Mouse (Mus musculus) midbrain, embryonic 16.5 days (tissue): ENCODE data around the gene Grk6. TPM values are rescaled to one million over a fixed set of nuclear protein-coding genes. Genes with fewer than 3 reads are reported as not detected.
A peak's percentile ranks its signal among the peaks of the same experiment; 100 is the strongest.

ENCODE experiments used
- ATAC-seq: fragments of 200-750 bp; cut with Nextera tagmentation; 2 replicates; pipeline ENCODE4 v1.8.0; 2017; ENCODE audit warnings: moderate TSS enrichment
- H3K27ac ChIP-seq: fragments of 300-500 bp; sonication (generic); 2 replicates; pipeline ENCODE4 v1.5.1; 2014; ENCODE audit warnings: mild to moderate bottlenecking, low read length, mixed read lengths
- H3K27me3 ChIP-seq: fragments of 300-500 bp; sonication (generic); 2 replicates; pipeline ENCODE4 v1.6.1; 2014; ENCODE audit warnings: low read depth, low read length, mixed read lengths; ENCODE audit not compliant: control insufficient read depth, insufficient read depth
- H3K36me3 ChIP-seq: fragments of 300-500 bp; sonication (generic); 2 replicates; pipeline ENCODE4 v1.6.1; 2014; ENCODE audit warnings: mild to moderate bottlenecking, low read length, moderate library complexity, mixed read lengths; ENCODE audit not compliant: control insufficient read depth, insufficient read depth
- H3K4me1 ChIP-seq: fragments of 300-500 bp; sonication (generic); 2 replicates; pipeline ENCODE4 v1.6.1; 2014; ENCODE audit warnings: mild to moderate bottlenecking, low read length, mixed read lengths; ENCODE audit not compliant: control insufficient read depth, insufficient read depth
- H3K4me2 ChIP-seq: fragments of 300-500 bp; sonication (generic); 2 replicates; pipeline ENCODE4 v1.6.1; 2014; ENCODE audit warnings: mild to moderate bottlenecking, low read length, mixed read lengths
- H3K4me3 ChIP-seq: fragments of 300-500 bp; sonication (generic); 2 replicates; pipeline ENCODE4 v1.5.1; 2014; ENCODE audit warnings: low read depth, mild to moderate bottlenecking, low read length, moderate library complexity, mixed read lengths
- H3K9ac ChIP-seq: fragments of 300-500 bp; sonication (generic); 2 replicates; pipeline ENCODE4 v1.6.1; 2014; ENCODE audit warnings: low read depth, low read length, mixed read lengths
- H3K9me3 ChIP-seq: fragments of 300-500 bp; sonication (generic); replicated peaks from 2 replicates; pipeline ENCODE4 v1.6.1; 2014; ENCODE audit warnings: mild to moderate bottlenecking, low read length, mixed read lengths; ENCODE audit not compliant: control insufficient read depth, poor library complexity, severe bottlenecking
- WGBS: fragments of 180-500 bp; shearing (Covaris S2); extraction: QIAGEN DNeasy Blood & Tissue Kit; methylation state at CpG from one replicate; pipeline ENCODE4 v1.1.7; 2014; 5-methylcytosine and 5-hydroxymethylcytosine counted together
- polyA plus RNA-seq: library from polyadenylated mRNA; unstranded; fragments of >200 nt; fragmentation: Nextera tagmentation; extraction: Ambion mirVana; gene quantifications from 2 replicates; pipeline ENCODE4 v1.2.1, GENCODE M21; 2015

The Grk6 gene
- polyA plus RNA-seq, 1 experiment from 2014 or later = 28.3 TPM

DNA sequence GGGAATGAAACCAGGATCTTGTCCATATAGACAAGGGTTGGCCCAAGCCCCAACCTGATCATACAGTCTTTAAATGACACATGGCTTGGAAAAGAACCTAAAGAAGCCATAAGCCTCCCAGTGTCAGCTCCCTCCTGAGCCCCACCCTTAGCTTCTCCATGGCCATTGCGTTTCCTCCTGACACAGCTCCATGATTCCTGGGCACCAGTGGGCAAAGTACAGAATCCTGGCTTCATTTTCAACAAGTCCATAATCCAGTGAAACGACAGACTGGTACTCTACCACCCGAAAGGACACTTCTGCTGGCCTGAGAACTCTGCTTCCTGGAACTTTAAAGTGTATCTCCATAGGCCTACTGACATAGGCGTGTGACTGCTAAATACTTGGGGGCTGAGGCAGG is 37.5 kb upstream of the Grk6 start:
- no peak overlapping the region for H3K4me2 ChIP-seq
- H3K4me1 ChIP-seq = peaks cover 6% of the 10 kb centered on the region; the same call in 1 of the 2 replicates
- WGBS = 87% methylated on average over 4 of the region's 4 CpGs
- no peak overlapping the region for H3K9ac ChIP-seq
- no peaks in the 10 kb centered on the region for H3K36me3 ChIP-seq
- no peak overlapping the region for H3K27ac ChIP-seq
- H3K9me3 ChIP-seq = no peaks in the 10 kb centered on the region
- no peaks in the 10 kb centered on the region for H3K27me3 ChIP-seq
- no peak overlapping the region for H3K4me3 ChIP-seq
- ATAC-seq = no peak

- Histone ChIP-seq H3K4me1 (peaks cover 6% of the 10 kb centered on the region; the same call in 1 of the 2 replicates), H3K27me3 (no peaks in the 10 kb centered on the region; the same call in 1 of the 2 replicates), H3K9ac (no peak overlapping the region), H3K27ac (no peak overlapping the region), H3K36me3 (no peaks in the 10 kb centered on the region), H3K4me3 (no peak overlapping the region), H3K4me2 (no peak overlapping the region), H3K9me3 (no peaks in the 10 kb centered on the region)
- no peak for ATAC-seq
- WGBS = 87% methylated on average over 19 of the region's 19 CpGs
Observed at GRCm38 (mm10) chr13:55408546-55409120, 36.2 kb upstream of the Grk6 start.

- H3K27ac ChIP-seq = no peak overlapping the region
- no peaks in the 10 kb centered on the region; the same call in 1 of the 2 replicates for H3K27me3 ChIP-seq
- no peak for ATAC-seq
- H3K4me1 ChIP-seq = no peaks in the 10 kb centered on the region
- no peak overlapping the region for H3K4me3 ChIP-seq
- no peaks in the 10 kb centered on the region for H3K9me3 ChIP-seq
- H3K4me2 ChIP-seq = no peak overlapping the region
- WGBS = 68% methylated on average over 7 of the region's 7 CpGs
- H3K9ac ChIP-seq = no peak overlapping the region
- no peaks in the 10 kb centered on the region for H3K36me3 ChIP-seq
Observed at GRCm38 (mm10) chr13:55411826-55412225, 33.0 kb upstream of the Grk6 start.

DNA sequence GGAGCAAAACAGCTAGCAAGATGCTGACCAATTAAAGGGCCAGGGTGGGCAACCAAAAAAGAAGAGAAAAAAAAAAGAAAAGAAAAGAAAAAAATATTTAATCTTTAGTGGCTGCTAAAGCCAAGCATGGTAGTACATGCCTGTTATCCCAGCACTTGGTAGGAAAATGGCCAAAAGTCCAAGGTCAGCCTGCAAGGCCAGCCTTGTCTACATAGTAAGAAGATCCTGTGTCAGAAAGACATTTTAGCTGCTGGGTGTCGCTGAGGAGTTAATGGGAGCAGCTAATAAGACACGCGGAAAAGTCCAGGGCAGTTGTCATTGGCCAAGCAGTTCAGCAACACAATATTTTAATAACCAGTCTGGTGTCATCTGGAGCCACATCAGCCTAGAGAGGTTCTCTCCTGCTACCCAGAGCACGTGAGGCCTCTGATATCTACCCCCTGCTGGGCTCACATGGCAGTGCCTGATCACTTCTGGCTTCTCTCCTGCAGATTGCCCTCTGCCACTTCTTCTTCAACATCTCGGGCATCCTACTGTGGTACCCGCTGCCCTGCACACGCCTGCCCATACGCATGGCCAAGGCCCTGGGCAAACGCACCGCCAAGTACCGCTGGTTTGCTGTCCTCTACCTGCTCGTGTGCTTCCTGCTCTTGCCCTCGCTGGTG is 32.1 kb upstream of the Grk6 start:
- no peaks in the 10 kb centered on the region for H3K36me3 ChIP-seq
- no peak overlapping the region for H3K27ac ChIP-seq
- H3K4me3 ChIP-seq = no peak overlapping the region
- whole genome bisulfite sequencing = 84% methylated on average over 13 of the region's 13 CpGs
- ATAC-seq = no peak
- H3K4me2 ChIP-seq = no peak overlapping the region
- no peaks in the 10 kb centered on the region; the same call in 1 of the 2 replicates for H3K27me3 ChIP-seq
- H3K9me3 ChIP-seq = no peaks in the 10 kb centered on the region
- H3K4me1 ChIP-seq = peaks cover under 1% of the 10 kb centered on the region; the same call in 1 of the 2 replicates
- no peak overlapping the region for H3K9ac ChIP-seq

DNA sequence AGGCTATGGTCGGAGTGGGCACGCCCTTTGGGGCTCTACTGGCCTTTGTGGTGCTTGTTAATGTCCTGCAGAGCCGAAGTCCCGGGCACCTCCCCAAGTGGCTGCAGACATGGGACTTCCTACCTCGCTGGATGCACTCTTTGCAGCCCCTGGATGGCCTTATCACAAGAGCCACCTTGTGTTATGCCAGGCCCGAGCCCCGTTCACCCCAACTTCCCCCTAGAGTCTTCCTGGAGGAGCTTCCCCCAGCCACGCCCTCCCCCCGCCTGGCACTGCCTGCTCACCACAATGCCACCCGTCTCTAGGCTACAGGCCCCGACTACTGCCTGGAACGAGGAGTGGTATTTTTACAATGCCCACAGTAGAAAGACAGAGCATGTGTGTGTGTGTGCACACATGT is 31.5 kb upstream of the Grk6 start:
- ATAC-seq = no peak
- Histone ChIP-seq H3K4me1 (peaks cover 4% of the 10 kb centered on the region; the same call in 1 of the 2 replicates), H3K27ac (no peak overlapping the region), H3K9me3 (no peaks in the 10 kb centered on the region), H3K27me3 (no peaks in the 10 kb centered on the region; the same call in 1 of the 2 replicates), H3K36me3 (no peaks in the 10 kb centered on the region), H3K9ac (no peak overlapping the region), H3K4me3 (no peak overlapping the region), H3K4me2 (no peak overlapping the region)
- WGBS = 87% methylated on average over 12 of the region's 12 CpGs

- WGBS = 8% methylated on average over 41 of the region's 41 CpGs
- peak within 1 kb of the TSS; percentile 64 for H3K4me2 ChIP-seq
- peak within 1 kb of the TSS; percentile 40 for H3K4me3 ChIP-seq
- ATAC-seq = peak; percentile 68
- H3K36me3 ChIP-seq = no peaks in the 10 kb centered on the region
- peaks cover 9% of the 10 kb centered on the region for H3K27me3 ChIP-seq
- H3K27ac ChIP-seq = no peak within 1 kb of the TSS
- no peaks in the 10 kb centered on the region for H3K9me3 ChIP-seq
- H3K9ac ChIP-seq = peak within 1 kb of the TSS; percentile 66
- H3K4me1 ChIP-seq = peaks cover 4% of the 10 kb centered on the region; the same call in 1 of the 2 replicates
Observed at GRCm38 (mm10) chr13:55414743-55415380, 30.0 kb upstream of the Grk6 start, which contains the start of gene Pfn3. Gene Pfn3, minus strand, starts transcription at chr13:55415232.

- 11% methylated on average over 12 of the region's 12 CpGs for WGBS
- peak overlapping the region; percentile 50 for H3K4me2 ChIP-seq
- peaks cover 7% of the 10 kb centered on the region; the same call in 1 of the 2 replicates for H3K4me1 ChIP-seq
- no peaks in the 10 kb centered on the region for H3K9me3 ChIP-seq
- no peak overlapping the region for H3K27ac ChIP-seq
- ATAC-seq = peak; percentile 54; the same call in 1 of the 2 replicates
- H3K9ac ChIP-seq = peak overlapping the region; percentile 58; the same call in 1 of the 2 replicates
- H3K4me3 ChIP-seq = peak overlapping the region; percentile 7; the same call in 1 of the 2 replicates
- H3K27me3 ChIP-seq = peaks cover 31% of the 10 kb centered on the region
- H3K36me3 ChIP-seq = no peaks in the 10 kb centered on the region
Observed at GRCm38 (mm10) chr13:55418004-55418403, 26.9 kb upstream of the Grk6 start.

DNA sequence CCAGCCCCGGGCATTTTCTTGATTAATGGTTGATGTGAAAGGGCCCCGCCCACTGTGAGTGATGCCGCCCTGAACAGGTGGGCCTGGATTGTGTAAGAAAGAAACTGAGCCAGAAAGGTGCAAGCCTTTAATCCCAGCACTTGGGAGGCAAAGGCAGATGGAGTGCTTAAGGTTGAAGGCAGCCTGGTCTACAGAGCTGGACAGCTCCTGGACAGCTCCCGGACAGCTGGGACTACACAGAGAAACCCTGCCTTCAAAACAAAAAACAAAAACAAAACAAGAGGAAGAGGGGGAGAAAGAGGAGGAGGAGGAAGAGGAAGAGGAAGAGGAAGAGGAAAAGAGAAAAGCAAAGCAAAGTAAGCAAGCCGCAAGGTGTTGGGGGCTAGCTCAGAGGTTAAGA is 25.7 kb upstream of the Grk6 start:
- Histone ChIP-seq H3K4me2 (no peak overlapping the region), H3K9ac (no peak overlapping the region), H3K4me1 (peaks cover 7% of the 10 kb centered on the region; the same call in 1 of the 2 replicates), H3K27me3 (peaks cover 31% of the 10 kb centered on the region), H3K27ac (no peak overlapping the region), H3K36me3 (no peaks in the 10 kb centered on the region), H3K4me3 (no peak overlapping the region), H3K9me3 (no peaks in the 10 kb centered on the region)
- WGBS = 88% methylated on average over 5 of the region's 5 CpGs
- no peak for ATAC-seq
